Mouse (Mus musculus) bone marrow, adult 2 months (tissue): ENCODE measurements around the gene Ubald2. TPM values are rescaled to one million over a fixed set of nuclear protein-coding genes. Genes with fewer than 3 reads are reported as not detected.

Experiments
- H3K27ac ChIP-seq: fragments of 200-500 bp; 2 replicates; pipeline ENCODE4 v1.5.1; 2012; ENCODE audit warnings: low read depth, mild to moderate bottlenecking, control low read depth, inconsistent platforms, low read length; ENCODE audit not compliant: control insufficient read depth, poor library complexity, insufficient read depth
- H3K4me1 ChIP-seq: fragments of 200-500 bp; 2 replicates; pipeline ENCODE4 v1.6.1; 2011; ENCODE audit warnings: low read length; ENCODE audit not compliant: control insufficient read depth, insufficient read depth
- H3K4me3 ChIP-seq: fragments of 200-500 bp; replicated peaks from 2 replicates; pipeline ENCODE3; 2011; ENCODE audit warnings: mild to moderate bottlenecking, low read depth, low read length, control low read depth; ENCODE audit not compliant: control insufficient read depth
- CTCF ChIP-seq: fragments of 200-500 bp; IDR thresholded peaks from 2 replicates; pipeline ENCODE4 v1.5.1; 2011; ENCODE audit warnings: low read length, control low read depth; ENCODE audit not compliant: control insufficient read depth, insufficient read depth
- POLR2A ChIP-seq: fragments of 200-500 bp; IDR thresholded peaks from 2 replicates; pipeline ENCODE4 v1.6.1; 2011; ENCODE audit warnings: low read depth, mild to moderate bottlenecking, control low read depth, low read length, borderline replicate concordance; ENCODE audit not compliant: control insufficient read depth
- WGBS: fragments of 180-500 bp; shearing (Covaris S2); methylation state at CpG from one replicate; pipeline ENCODE4 v1.1.7; 2018; 5-methylcytosine and 5-hydroxymethylcytosine counted together
- polyA plus RNA-seq: library from polyadenylated mRNA; stranded (reverse); fragments of >200 nt; gene quantifications from 2 replicates; pipeline ENCODE4 v1.2.4, GENCODE M21; 2011; ENCODE audit warnings: low replicate concordance; ENCODE audit not compliant: missing spikeins, insufficient read depth, insufficient read length

Ubald2 gene
- polyA plus RNA-seq, 1 experiment: 172 TPM

DNA sequence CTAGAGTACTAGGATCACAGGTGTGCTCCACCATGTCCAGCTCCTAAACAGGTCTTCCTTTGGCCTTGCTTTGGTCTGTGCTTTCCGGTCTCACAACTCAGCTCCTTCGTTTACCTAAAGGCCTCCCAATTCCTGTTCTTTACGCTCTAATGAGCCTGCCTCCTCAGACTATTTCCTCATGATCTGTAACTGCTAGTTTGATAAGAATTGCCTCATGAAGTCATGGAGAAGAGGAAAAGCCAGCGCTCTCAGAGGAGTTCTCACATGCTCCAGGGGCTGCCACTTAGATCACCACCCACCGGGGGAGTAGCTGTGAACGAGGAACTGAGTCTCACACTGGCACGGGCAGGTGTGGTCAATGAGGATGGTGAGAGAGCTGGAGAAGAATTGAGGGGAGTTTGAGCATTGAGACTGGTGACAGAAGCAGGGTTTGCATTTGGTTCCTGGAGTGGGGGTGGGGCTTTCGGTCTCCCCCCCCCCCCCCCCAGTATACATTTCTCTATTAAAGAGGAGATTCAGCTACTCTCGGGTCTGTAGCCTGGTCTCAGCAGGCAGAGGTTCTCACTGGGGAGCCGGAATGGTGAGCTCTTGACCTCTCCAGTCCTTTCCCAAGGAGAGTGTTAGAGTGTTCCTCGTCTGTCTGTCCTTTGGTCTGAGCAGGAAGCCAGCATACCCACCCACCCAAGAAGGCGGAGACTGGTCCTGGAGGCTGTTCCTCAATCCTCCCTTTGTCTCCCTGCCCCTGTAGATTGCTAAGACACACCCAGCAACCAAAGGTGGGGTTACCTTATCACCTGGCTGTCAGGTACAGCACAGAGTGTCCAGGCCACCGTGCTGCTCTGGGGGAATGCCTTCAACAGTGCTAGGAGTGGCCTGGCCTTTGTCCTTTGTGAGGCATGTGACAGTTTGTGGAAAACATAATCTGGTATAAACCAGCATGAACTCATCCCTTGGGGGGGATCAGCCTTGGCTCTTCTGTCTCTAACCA is 4.7 kb upstream of the Ubald2 start:
- Histone ChIP-seq H3K27ac (peak overlapping the region; percentile 36), H3K4me3 (no peak overlapping the region), H3K4me1 (peaks cover 11% of the 10 kb centered on the region)
- 21% methylated on average over 13 of the region's 13 CpGs for WGBS
- no peak for TF ChIP-seq CTCF
- no peak for TF ChIP-seq POLR2A

DNA sequence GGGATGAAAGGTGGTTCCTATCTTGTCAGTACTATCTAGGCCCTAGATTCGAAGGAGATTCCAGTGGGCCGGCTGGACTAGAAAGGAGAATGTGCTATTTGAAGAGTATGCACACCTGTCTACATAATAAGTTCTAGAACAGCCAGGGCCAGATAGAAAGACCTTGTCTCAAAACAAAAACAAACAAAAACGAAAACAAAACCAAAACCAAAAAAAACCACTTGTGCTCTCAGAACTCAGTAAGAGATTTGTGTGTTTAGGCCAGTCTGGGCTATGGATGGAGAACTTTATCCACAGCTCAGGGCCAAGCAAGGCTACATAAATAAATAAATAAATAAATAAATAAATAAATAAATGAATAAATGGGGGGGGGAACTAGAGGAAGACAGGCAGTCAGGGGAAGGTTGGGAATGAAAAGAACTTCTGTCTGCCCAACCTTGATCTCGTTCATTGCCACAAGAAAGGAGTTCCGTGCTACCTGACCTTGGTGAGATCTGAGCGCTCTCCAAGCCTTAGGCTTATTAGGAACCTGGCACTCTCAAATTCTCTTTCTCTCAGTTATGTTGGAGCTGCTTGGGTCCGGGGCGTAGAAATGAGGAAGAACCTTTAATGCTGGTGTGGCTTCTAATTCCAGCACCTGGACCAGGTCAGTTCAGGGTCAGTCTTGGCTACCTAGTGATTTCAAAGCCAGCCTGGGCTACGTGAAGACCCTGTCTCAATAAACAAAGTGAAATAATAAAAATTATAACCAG is 3.9 kb upstream of the Ubald2 start:
- 61% methylated on average over 9 of the region's 9 CpGs for WGBS
- Histone ChIP-seq H3K4me1 (peaks cover 11% of the 10 kb centered on the region), H3K27ac (no peak overlapping the region), H3K4me3 (no peak overlapping the region)
- TF ChIP-seq CTCF (no peak), POLR2A (no peak)

DNA sequence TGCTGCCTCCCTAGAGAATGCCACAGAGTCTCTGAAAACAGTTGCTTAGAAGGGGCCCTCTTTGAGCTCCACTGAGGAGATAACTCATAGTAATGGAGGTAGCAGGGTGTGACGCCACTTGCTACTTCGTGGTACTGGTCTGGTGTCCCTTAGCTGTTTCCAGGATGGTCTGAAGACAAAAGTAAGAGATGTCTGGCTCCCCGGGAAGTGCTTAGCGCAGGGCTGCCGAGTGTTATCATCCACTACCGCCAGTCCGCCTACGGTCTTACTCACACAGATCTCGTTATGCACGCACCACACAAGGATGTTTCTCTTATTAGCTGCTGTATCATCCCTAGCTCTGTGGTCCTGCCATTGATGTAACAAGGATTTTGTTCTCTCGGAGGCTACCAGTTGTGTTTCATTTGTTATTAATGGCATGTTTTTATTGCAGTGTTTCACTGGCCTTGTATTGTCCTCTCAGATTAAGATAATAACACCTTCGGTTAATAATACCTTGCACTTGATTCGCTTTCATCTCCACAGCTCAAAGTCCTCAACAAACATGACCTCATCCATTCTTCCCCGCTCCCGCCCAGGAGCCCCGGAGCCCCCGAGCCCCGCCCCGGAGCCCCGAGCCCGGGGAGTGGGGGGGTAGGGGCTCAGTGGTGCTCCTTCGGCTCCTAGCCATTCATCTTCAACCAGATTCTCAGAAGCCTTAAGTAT is 3.0 kb upstream of the Ubald2 start:
- Histone ChIP-seq H3K4me1 (peaks cover 11% of the 10 kb centered on the region), H3K27ac (no peak overlapping the region), H3K4me3 (no peak overlapping the region)
- TF ChIP-seq POLR2A (no peak), CTCF (no peak)
- WGBS: 81% methylated on average over 22 of the region's 22 CpGs

DNA sequence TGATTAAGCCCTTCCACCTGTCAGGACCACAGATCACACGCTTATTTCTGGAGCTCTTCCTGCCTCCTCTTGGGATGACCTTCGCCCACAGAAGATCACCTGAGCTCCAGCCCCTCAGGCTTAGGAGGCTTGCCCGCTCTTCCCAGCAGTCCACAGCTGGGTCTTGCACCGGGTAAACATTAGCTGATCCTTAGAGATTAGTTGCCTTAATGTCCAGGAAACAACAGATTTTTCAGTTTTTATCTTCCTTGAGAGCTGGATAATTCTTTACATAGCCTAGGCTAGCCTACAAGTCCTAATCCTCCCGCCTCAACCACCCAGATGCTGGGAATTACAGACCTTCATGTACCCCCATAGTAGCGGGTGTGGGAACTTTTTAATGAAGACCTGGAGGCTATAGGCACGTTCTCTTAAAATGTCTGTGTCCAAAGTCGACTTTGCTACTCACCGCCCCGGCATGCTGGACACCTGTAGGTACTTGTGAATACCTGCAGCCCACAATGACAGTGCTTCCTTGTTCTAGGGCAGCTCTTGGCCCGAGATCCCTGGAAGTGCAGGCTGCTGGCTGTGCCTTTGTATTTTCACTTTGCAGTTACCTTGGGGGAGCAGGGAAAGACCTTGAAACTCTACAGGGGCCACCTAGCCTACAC is 2.3 kb upstream of the Ubald2 start:
- Histone ChIP-seq H3K4me3 (no peak overlapping the region), H3K27ac (no peak overlapping the region), H3K4me1 (peaks cover 11% of the 10 kb centered on the region)
- TF ChIP-seq POLR2A: no peak
- TF ChIP-seq CTCF: no peak
- WGBS: 83% methylated on average over 11 of the region's 11 CpGs

DNA sequence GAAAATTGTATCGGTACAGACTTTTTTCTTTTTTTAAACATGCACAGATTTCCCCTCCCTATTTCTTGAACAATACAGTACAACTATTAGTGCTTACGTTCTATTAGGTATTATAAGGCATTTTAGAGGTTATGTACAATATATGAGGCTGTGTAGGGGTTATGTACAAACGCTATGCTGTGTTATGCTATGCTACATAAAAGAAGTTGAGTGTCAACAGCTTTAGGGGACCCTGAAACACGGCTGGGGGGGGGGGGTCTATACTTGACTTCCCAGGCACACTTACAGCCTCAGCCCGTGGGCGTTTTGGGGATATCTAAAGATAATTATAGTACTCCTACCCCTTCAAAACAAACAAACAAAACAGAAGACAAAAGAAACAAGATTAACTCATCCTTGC is 1.8 kb upstream of the Ubald2 start:
- peaks cover 11% of the 10 kb centered on the region for H3K4me1 ChIP-seq
- H3K27ac ChIP-seq: no peak overlapping the region
- no peak overlapping the region for H3K4me3 ChIP-seq
- 76% methylated on average over 6 of the region's 6 CpGs for WGBS
- TF ChIP-seq POLR2A: no peak
- no peak for TF ChIP-seq CTCF

DNA sequence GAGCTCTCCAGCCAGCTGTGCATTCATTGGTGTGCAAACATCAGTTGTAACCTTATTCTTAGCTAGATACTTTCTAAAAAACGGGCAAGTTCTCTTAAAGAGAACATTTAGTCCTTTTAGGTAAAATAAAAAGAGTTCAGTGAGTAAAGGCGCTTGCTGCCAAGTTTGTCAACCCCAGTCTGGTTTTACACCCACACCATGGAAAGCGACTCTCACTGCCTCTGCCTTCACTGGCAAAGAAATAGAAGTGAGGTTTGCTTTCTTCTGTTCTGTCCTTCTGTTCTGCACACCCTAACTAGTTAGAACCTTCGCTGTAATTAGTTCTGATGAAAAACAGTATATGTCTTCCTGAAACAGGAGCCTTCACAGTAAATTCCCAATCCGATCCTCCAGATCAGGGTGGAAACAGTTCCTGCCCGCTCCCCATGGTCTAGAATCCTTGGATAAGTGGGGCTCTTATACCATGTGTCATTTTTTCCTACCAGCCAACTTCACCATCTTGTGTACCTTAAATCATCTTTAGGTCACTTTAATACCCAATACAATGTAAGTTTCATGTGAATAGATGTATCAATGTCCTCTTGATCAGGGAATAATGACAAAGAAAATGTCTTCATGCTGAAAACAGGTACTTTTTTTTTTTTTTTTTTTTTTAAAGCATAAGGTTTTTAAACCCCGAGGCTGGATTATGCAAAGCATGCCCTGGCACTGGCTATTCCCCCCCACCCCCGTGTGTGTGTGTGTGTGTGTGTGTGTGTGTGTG is 1.1 kb upstream of the Ubald2 start:
- H3K4me1 ChIP-seq: peaks cover 11% of the 10 kb centered on the region
- no peak overlapping the region for H3K27ac ChIP-seq
- TF ChIP-seq CTCF (no peak), POLR2A (no peak)
- WGBS: 64% methylated on average over 8 of the region's 8 CpGs
- no peak overlapping the region for H3K4me3 ChIP-seq

DNA sequence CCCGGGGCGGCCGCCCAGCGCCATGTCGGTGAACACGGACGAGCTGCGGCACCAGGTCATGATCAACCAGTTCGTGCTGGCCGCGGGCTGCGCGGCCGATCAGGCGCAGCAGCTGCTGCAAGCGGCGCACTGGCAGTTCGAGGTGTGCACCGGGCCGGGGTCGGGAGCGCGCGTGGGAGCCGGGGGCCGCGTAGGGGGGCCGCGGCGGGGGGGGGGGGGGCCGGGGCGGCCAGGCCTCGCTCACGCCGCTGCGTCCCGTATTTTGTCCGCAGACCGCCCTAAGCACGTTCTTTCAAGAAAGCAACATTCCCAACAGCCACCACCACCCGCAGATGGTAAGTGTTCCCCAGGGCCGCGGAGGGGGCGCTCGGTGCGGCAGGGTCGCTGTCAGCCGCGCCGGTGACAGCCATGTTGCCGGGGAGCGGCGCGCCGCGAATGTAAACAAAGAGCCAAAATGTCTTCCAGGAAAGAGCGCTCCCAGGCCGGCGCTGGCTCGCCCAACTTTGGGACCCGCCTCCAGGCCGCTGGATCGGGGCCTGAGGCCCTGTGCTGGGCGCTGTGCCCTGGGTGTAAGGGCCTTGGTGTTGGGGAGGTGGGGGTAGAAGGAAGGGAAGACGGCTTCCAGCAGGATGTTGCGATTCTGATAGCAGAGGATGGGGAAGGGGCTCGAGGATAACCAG is 533 bp downstream of the Ubald2 start:
- WGBS: under 1% methylated on average over 65 of the region's 67 CpGs
- H3K4me3 ChIP-seq: peak overlapping the region; percentile 98
- H3K27ac ChIP-seq: peak overlapping the region; percentile 95
- TF ChIP-seq CTCF: no peak
- no peak for TF ChIP-seq POLR2A
- H3K4me1 ChIP-seq: peaks cover 6% of the 10 kb centered on the region
